Mouse (Mus musculus): ENCODE measurements around the gene Omd. TPM values are rescaled to one million over a fixed set of nuclear protein-coding genes. Genes with fewer than 3 reads are reported as not detected.

Gene Omd
- total RNA-seq, 2 experiments from 2014 or later = 1.9 to 2.6 TPM

- no peak for DNase-seq
- intact Hi-C loops (cut with DNase I) = no loop called here
Observed at GRCm38 (mm10) chr13:49603603-49604002, 21.3 kb downstream of the Omd start.

DNA sequence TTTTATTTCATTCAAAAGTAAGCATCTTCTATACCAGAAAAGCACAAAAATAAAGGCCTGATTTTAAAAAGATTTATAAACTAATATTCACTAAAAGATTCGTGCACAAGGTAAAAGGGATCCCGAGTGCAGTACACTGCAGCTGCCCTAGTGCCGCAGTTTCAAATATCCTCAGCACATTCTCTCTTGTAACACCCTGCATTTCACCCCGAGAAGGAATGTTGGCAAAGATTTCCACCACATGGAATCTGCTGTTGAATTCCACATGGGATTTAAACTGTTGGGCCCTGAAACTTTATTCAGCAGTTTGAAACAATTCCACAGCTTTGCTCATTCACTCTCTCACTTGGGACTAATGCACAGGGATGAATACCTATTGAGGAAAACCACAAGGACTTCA, 25.5 kb downstream of the Omd start, which contains the start of gene Ogn:
Gene Ogn, plus strand, starts transcription at position 333 of the 400 bp plus-strand sequence.
- intact Hi-C loops (cut with DNase I) = no loop called here

DNA sequence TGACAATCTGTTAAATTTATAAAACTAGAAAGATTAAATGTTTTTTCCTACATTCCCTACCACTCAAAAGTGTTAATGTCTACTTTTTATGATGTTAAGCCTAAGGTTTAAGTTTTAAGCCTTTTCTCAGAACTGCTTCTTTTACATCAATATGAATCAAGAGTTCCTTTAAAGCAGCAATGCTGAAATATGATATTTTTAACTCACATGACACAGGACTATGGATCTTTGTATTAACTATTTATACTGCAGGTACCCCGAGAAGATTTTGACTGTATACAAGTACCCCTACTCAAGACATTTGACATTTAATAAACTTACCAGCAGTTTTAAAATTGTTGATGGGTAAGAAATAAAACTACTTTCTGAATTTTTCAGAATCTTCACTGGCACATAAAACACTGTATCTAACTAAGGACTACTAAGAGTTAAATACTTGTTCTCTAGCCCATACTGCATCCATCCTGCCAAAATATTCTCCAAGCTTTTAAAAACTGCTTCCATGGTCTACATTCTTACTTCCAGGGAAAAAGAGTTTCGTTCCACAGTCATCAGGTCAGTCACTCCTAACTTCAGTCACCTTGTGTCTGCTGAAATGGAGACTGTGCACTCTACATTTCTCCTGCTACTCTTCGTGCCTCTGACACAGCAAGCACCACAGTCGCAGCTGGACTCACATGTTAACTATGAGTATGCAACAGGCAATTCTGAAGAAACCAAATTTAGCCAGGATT, 26.5 kb downstream of the Omd start:
- intact Hi-C loops (cut with DNase I) = no loop called here
- DNase-seq = peak in 1 of 2 experiments; percentile 30

More for the DNA sequence above, 25.5 kb downstream of the Omd start, which contains the start of gene Ogn:
- peak; percentile 23 to 56 for DNase-seq

DNA sequence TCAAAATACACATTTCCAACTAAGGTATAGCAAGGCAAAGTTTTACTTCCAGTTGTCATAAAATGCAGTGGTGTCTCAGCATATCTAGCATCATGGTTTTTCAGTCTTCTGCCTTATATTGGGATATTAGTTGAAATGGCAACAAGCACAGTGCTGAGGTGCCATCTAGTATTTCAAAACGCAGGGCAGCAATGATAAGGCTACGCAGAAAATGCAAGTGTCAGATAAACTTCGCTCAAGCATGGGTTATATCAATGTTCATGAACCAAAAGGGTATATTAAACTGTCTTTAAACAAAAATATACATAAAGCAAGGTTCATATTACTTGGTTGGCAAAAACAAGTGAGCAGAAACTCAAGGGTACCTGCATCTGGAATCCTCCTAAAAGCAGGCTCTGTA, 34.8 kb downstream of the Omd start:
- intact Hi-C loops (cut with DNase I) = no loop called here

DNA sequence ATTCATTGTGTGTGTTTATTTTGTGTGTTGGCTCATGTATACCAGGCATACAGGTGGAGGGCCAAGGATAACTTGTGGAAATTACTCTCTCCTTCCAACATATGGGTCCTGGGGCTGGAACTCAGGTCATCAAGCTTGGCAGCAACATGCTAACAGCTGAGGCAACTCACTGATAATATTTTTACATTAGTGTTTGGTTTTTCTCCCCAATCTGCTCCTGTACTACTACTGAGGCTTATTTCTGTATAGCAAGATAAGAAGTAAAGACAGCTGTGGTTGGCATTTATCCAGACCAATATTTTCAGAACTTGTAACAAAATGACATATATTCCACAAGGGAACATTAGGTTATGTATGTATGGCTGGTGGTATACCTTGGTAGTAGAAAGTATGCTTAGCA, 36.1 kb downstream of the Omd start:
- DNase-seq = no peak
- intact Hi-C loops (cut with DNase I) = no loop called here

More for the DNA sequence above, 34.8 kb downstream of the Omd start:
- DNase-seq = no peak

- DNase-seq = no peak
- intact Hi-C loops (cut with DNase I) = no loop called here
Observed at GRCm38 (mm10) chr13:49623216-49623615, 41.0 kb downstream of the Omd start.

DNA sequence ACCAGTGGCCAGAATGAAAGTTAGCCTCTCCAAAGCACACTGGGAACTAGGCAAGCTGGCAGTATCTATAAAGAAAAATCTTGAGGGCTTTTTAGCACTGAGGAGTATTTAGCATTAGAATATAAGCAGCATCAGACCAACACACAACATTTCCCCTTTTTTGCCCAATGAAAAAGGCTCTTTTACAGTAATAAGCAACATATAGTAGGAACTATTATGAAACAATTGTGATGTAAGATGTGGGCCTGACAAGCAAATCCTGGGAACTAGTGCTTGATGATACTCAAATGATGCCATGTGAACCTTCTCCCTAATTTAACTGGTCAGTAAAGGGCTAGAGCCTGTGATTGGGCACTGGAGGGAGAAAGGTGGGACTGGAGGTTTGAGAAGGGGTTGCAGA, 45.9 kb downstream of the Omd start:
- intact Hi-C loops (cut with DNase I) = no loop called here
- DNase-seq = no peak

- intact Hi-C loops (cut with DNase I) = no loop called here
- no peak for DNase-seq
Observed at GRCm38 (mm10) chr13:49629076-49629475, 46.8 kb downstream of the Omd start.

DNA sequence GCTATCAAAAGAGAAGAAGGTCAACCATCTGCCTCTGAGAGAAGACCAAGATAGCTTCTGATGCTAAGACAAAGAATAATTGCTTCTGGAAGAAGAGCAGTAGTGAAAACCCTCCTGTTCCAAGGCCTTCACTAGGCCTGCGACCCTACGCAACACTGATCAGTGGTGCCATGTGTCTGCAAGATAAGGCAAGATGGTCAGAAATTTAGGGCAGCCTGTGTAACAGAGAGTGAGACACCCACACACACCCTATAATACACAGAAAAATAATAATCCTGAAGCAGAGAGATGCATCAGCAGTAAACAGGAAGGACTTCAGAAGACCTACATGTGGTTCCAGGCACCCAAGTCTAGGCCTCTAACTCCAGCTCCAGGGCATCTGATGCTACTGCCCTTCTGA, 57.7 kb downstream of the Omd start:
- intact Hi-C loops (cut with DNase I) = loop anchor here (5.0 kb wide), 3 partner anchors 83 to 313 kb away; no protein-coding TSS in a partner anchor
- no peak for DNase-seq

Other genes with a start within 250 kb of the Omd start
- gene Bicd2, start 240.9 kb upstream of the Omd start, total RNA-seq (2021) = 10 to 100 TPM; 72.1 to 77.7 TPM
- gene Ippk, start 161.2 kb upstream of the Omd start, total RNA-seq (2021) = 1 to 10 TPM; 7.1 to 7.4 TPM
- 1 to 10 TPM; 1.2 to 1.4 TPM for gene Tes3-ps, start 89.1 kb upstream of the Omd start, total RNA-seq (2021)
- gene Ecm2, start 77.7 kb upstream of the Omd start, total RNA-seq (2021) = 10 to 100 TPM; 16.4 to 19.1 TPM
- 10 to 100 TPM; 73.3 to 74.1 TPM for gene Aspn, start 38.0 kb upstream of the Omd start, total RNA-seq (2021)
- gene Ogn, start 25.6 kb downstream of the Omd start, total RNA-seq (2021) = 10 to 100 TPM; 77.8 to 82.5 TPM
- 1 to 10 TPM; 2.5 to 3.2 TPM for gene Cenpp, start 70.3 kb downstream of the Omd start, total RNA-seq (2021)
- 10 to 100 TPM; 11.1 to 17.2 TPM for gene Nol8, start 70.6 kb downstream of the Omd start, total RNA-seq (2021)
- 10 to 100 TPM; 54.4 to 61.1 TPM for gene Iars, start 99.6 kb downstream of the Omd start, total RNA-seq (2021)
- gene Gm30302, start 216.5 kb downstream of the Omd start, total RNA-seq (2021) = under 1 TPM; 0.10 to 0.24 TPM

Data from heart, postnatal 14 days (tissue).